Mouse (Mus musculus) C2C12 (cell line): ENCODE data around the gene Trim24. TPM values are rescaled to one million over a fixed set of nuclear protein-coding genes. Genes with fewer than 3 reads are reported as not detected.

ENCODE experiments used
- H3K27me3 ChIP-seq: one replicate; pipeline ENCODE4 v1.6.1; 2011; ENCODE audit not compliant: control insufficient read depth, insufficient read depth, insufficient read length
- H3K36me3 ChIP-seq: one replicate; pipeline ENCODE4 v1.6.1; 2011; ENCODE audit not compliant: control insufficient read depth, insufficient read depth
- H3K4me3 ChIP-seq: one replicate; pipeline ENCODE4 v1.5.1; 2011; ENCODE audit warnings: mild to moderate bottlenecking, control low read depth; ENCODE audit not compliant: poor library complexity, insufficient read depth, severe bottlenecking
- H3K79me2 ChIP-seq: one replicate; pipeline ENCODE4 v1.6.1; 2011; ENCODE audit not compliant: control insufficient read depth, insufficient read depth
- H3K79me3 ChIP-seq: one replicate; pipeline ENCODE4 v1.6.1; 2011; ENCODE audit warnings: low read depth, control low read depth
- H3ac ChIP-seq: one replicate; pipeline ENCODE3; 2011; ENCODE audit warnings: low read depth; ENCODE audit not compliant: control insufficient read depth, insufficient read length
- CEBPB ChIP-seq: IDR thresholded peaks from one replicate; pipeline ENCODE4 v1.6.1; 2011; ENCODE audit warnings: low read depth, mild to moderate bottlenecking, control low read depth, moderate library complexity
- CTCF ChIP-seq: IDR thresholded peaks from one replicate; pipeline ENCODE4 v1.5.1; 2011; ENCODE audit not compliant: control insufficient read depth, insufficient read depth, insufficient read length
- FOSL1 ChIP-seq: IDR thresholded peaks from one replicate; pipeline ENCODE4 v1.8.0; 2011; ENCODE audit warnings: mild to moderate bottlenecking, low read length; ENCODE audit not compliant: poor library complexity, insufficient read depth, severe bottlenecking
- MAX ChIP-seq: IDR thresholded peaks from one replicate; pipeline ENCODE4 v1.6.1; 2011; ENCODE audit warnings: mild to moderate bottlenecking, control low read depth
- MYOD1 ChIP-seq: IDR thresholded peaks from one replicate; pipeline ENCODE4 v1.6.1; 2011; ENCODE audit warnings: low read depth; ENCODE audit not compliant: control insufficient read depth, insufficient read length
- MYOG ChIP-seq: IDR thresholded peaks from one replicate; pipeline ENCODE4 v1.6.1; 2011; ENCODE audit not compliant: control insufficient read depth, insufficient read length; ENCODE audit errors: extremely low read depth
- USF1 ChIP-seq: IDR thresholded peaks from one replicate; pipeline ENCODE4 v1.6.1; 2011; ENCODE audit warnings: low read depth, mild to moderate bottlenecking, control low read depth, moderate library complexity
- polyA plus RNA-seq: library from polyadenylated mRNA; unstranded; fragments of >200 nt; fragmentation: generic; extraction: Trizol; gene quantifications from one replicate; pipeline ENCODE4 v1.2.1, GENCODE M21; 2012; ENCODE audit warnings: missing spikeins

Gene Trim24
- polyA plus RNA-seq, 1 experiment = 7.1 TPM

DNA sequence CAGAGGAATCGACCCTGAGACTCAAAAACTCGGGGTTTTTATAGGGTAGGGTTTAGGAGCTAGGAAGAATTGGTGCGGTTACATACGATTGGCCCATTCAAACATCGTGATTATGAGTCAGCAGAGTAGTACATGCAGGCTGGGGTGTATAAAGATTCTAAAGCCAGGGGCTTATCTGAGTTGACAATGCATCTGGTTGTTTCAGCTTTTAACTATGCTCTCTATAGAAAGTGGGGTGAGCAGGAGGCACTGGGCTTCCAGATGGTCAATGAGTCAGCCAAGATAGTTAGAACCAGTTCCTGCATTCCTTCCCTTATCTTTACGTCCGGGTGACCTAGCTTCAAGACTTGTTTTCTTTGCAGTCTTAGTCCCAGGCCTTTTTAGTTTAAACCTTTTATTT, 7.7 kb upstream of the Trim24 start:
- Histone ChIP-seq H3K4me3 (no peak overlapping the region), H3K79me3 (no peaks in the 10 kb centered on the region), H3K27me3 (no peaks in the 10 kb centered on the region), H3K79me2 (no peaks in the 10 kb centered on the region), H3K36me3 (no peaks in the 10 kb centered on the region), H3ac (no peak overlapping the region)
- TF ChIP-seq FOSL1 = no peak
- no peak for TF ChIP-seq USF1
- no peak for TF ChIP-seq MYOG
- TF ChIP-seq MYOD1 = no peak
- no peak for TF ChIP-seq CTCF
- no peak for TF ChIP-seq CEBPB
- TF ChIP-seq MAX = no peak

DNA sequence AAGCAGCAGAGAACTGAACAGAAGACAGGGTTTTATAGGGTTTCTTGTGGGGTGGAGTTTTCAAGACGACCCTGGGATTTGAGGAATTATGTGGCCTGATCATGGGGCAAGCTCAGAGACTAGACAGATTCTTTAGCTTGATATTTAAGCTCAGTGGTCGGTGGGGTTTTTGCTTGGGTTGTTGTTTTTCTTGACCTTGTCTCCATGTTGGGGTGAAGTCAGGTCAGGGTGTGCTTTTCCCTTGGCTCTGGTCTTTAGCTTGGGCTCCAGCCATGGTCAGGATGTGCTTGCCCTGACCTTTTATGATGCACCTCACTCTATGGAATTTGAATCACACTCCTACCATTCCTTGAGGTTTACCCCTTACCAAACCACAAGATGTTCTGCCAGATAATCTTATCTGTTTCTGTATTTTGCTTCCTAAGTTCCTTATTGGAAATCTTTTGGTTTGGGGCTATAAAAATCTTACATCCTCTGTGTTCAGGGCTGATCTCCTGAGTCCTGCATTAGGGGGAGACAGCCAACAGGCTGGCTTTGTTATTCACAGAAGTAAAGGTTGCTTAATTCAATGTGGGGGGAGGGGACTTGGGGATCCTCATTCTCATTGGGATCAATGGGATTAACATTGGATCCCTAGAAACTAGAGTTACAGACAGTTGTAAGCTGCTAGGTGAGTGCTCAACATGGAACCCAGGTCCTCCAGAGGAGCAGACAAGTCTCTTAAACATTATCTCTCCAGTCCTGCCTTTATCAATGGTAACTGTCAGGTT, 6.5 kb upstream of the Trim24 start:
- no peak overlapping the region for H3ac ChIP-seq
- H3K27me3 ChIP-seq = no peaks in the 10 kb centered on the region
- H3K79me3 ChIP-seq = no peaks in the 10 kb centered on the region
- no peaks in the 10 kb centered on the region for H3K36me3 ChIP-seq
- no peak for TF ChIP-seq USF1
- no peak for TF ChIP-seq MYOD1
- no peak for TF ChIP-seq FOSL1
- TF ChIP-seq CTCF = no peak
- TF ChIP-seq CEBPB = no peak
- TF ChIP-seq MYOG = no peak
- no peak for TF ChIP-seq MAX
- no peak overlapping the region for H3K4me3 ChIP-seq
- H3K79me2 ChIP-seq = no peaks in the 10 kb centered on the region

DNA sequence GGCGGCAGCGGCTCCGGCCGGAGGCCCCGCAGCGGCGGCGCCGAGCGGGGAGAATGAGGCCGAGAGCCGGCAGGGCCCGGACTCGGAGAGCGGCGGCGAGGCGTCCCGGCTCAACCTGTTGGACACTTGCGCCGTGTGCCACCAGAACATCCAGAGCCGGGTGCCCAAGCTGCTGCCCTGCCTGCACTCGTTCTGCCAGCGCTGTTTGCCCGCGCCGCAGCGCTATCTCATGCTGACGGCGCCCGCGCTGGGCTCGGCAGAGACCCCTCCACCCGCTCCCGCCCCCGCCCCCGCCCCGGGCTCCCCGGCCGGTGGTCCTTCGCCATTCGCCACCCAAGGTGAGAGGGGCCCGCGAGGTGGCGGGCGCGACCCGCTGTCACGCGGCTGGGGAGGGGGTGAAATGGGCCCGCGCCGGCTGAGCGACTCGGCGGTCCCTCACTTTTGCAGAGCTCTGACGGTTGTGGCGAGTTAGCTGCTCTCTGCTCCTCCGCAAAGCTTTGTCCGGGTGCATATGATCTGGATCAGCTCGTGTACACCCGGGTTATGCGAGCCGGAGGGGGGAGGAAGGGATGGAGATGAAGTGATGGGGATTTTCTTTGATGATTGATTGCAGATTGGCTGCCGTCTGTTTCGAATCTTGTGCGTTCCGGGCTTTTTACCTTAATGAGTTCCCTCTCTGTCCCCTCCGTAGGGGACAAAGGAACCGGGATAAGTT, 683 bp downstream of the Trim24 start:
- H3K4me3 ChIP-seq = peak overlapping the region; percentile 53
- TF ChIP-seq MAX = no peak
- no peak for TF ChIP-seq MYOD1
- no peak for TF ChIP-seq CTCF
- no peak for TF ChIP-seq USF1
- TF ChIP-seq MYOG = no peak
- no peak for TF ChIP-seq CEBPB
- no peak for TF ChIP-seq FOSL1
- peaks cover 52% of the 10 kb centered on the region for H3K79me2 ChIP-seq
- peaks cover 48% of the 10 kb centered on the region for H3K79me3 ChIP-seq
- peak overlapping the region; percentile 100 for H3ac ChIP-seq
- peaks cover 4% of the 10 kb centered on the region for H3K36me3 ChIP-seq
- H3K27me3 ChIP-seq = no peaks in the 10 kb centered on the region

DNA sequence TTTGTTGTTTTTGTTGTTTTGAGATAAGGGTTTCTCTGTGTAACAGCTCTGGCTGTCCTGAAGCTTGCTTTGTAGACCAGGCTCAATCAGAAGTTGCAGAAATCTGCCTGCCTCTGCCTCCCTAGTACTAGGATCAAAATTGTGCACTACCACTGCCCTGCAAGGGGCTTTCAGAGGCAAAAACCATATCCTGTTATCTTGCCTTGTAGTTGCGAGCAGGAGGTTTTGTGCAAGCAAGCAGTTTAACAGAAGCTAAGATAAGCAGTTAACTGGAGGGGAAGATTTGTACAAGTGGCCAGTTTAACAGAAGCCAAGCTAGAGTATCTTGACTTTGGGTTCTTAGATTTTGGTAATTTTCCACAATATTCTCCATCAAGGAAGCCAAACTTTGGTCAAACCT, 2.2 kb downstream of the Trim24 start:
- H3ac ChIP-seq = no peak overlapping the region

DNA sequence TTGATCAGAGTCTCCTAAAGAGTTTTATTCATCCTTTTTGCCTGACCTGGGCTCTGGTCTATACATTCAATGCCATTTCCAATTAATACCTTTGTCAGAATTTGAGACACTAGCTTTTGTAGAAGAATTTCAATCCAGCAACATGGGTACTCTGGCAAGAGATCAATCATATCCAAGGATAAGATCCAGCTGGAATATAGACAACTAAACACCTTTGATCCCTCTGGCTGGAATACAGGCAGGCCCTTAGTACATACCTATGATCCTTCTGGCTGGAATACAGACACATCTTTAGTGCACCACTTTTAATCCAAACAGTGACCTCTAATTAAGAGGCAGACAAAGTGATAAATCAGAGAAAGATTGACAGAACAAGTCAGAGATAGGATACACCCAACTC, 3.1 kb downstream of the Trim24 start:
- no peak overlapping the region for H3ac ChIP-seq
- peaks cover 76% of the 10 kb centered on the region for H3K79me2 ChIP-seq
- H3K36me3 ChIP-seq = peaks cover 14% of the 10 kb centered on the region
- H3K4me3 ChIP-seq = no peak overlapping the region
- TF ChIP-seq MYOG = no peak
- no peak for TF ChIP-seq MYOD1
- TF ChIP-seq FOSL1 = no peak
- peaks cover 72% of the 10 kb centered on the region for H3K79me3 ChIP-seq
- no peaks in the 10 kb centered on the region for H3K27me3 ChIP-seq

More for the DNA sequence above, 2.2 kb downstream of the Trim24 start:
- Histone ChIP-seq H3K79me3 (peaks cover 64% of the 10 kb centered on the region), H3K4me3 (no peak overlapping the region), H3K36me3 (peaks cover 9% of the 10 kb centered on the region), H3K79me2 (peaks cover 68% of the 10 kb centered on the region), H3K27me3 (no peaks in the 10 kb centered on the region)
- TF ChIP-seq CTCF (no peak), FOSL1 (no peak)

DNA sequence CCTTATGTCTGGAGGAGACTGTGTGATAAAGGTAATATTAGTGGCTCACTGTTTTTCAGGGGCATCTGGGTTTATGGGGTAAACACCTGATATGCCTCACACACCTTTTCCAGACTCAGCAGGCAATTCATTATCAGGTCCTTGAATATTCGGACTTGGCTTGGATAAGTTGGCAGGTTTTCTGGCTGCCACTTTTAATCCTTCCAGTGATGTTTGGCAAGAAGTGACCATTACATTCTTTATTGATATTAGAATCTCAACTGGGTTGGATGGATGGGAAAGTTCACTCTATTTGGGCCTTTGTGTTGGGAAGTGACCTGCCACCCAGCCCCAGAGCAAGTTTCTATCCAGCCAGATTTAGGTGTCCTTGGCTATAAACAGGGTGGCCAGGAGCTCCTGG, 7.6 kb downstream of the Trim24 start:
- TF ChIP-seq USF1 (no peak), MYOG (no peak), CEBPB (no peak), CTCF (no peak), MYOD1 (no peak), FOSL1 (no peak), MAX (no peak)
- H3K27me3 ChIP-seq = no peaks in the 10 kb centered on the region
- peaks cover 14% of the 10 kb centered on the region for H3K36me3 ChIP-seq
- H3ac ChIP-seq = no peak overlapping the region
- H3K4me3 ChIP-seq = no peak overlapping the region
- peaks cover 96% of the 10 kb centered on the region for H3K79me2 ChIP-seq
- H3K79me3 ChIP-seq = peaks cover 82% of the 10 kb centered on the region
